Mouse (Mus musculus) testis, postnatal 14 days (tissue): ENCODE results near the gene Cd300c.
"Not testable (repeated sequence)": the region's sequence is repeated elsewhere in the genome, so short reads cannot be mapped to it uniquely, and the experiment has no call there.

Source experiments
- DNase-seq: peaks from one replicate; pipeline ENCODE4 v3.0.0; 2021; ENCODE audit warnings: low spot score

The Cd300c gene

DNA sequence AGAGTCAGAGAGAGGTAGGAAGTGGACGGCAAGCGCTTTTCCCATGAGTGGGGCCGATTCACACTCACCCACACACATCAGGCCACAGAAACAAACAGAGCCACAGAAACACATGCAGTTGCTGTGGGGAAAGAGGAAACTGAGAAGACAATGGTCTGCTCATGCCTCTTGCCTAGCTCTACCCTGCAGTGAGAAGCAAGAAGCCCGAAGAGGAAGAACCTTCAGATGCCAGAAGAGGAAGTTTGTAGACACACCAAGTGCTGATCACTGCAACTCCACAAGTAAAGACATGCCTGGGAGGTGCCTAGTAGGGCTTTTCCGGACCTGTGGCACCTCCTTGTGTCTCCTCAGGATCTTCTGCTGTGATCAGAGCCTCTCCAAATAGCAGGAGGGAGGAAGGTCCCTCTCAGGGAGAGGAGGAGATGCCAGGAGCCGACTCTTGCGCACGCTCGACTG lies at the start of gene Cd300c:
Gene Cd300c, minus strand, starts transcription at position 406 of the 456 bp plus-strand sequence.
- DNase-seq, result no peak

DNA sequence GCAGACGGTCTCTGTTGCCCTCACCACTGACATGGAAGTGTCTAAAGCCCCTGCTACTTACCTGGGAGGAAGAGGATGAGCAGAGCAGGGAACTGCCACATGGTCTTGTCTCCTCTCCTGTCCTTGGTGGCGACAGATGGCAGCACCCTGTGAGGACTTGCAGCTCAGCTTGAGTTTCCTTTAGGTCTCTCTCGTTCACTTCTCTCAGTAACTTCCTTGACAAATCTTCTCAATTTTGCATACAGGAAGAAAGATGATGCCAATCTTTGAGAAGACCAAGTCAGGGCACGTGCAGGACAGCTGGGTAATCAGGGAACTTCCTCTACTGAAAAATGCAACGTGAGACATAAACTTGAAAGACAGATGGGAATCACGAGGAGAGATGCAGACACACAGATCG lies 47.1 kb upstream of the Cd300c start, which contains the start of gene Cd300ld2:
Gene Cd300ld2, minus strand, starts transcription at position 101 of the 400 bp plus-strand sequence.
- not testable (repeated sequence) for DNase-seq

GRCm38 (mm10) chr11:115004070-115004469 lies 35.1 kb upstream of the Cd300c start:
- no peak for DNase-seq

GRCm38 (mm10) chr11:115001474-115002040 lies 32.6 kb upstream of the Cd300c start, which contains the start of gene Cd300c2:
Cd300c2 (minus strand) TSS chr11:115001880.
- no peak for DNase-seq

DNA sequence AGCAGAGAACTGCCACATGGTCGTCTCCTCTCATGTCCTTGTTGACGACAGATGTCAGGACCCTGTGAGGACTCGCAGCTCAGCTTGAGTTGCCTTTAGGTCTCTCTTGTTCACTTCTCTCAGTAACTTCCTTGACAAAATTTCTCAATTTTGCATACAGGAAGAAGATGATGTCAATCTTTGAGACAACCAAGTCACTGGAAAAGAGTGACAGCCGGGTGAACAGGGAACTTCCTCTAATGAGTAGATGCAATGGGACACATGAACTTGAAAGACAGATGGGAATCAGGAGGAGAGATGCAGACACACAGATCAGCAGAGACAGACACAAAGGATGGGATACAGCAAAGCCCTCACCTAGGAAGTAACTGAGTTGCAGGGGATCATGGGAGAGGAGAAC lies 20.8 kb upstream of the Cd300c start, which contains the start of gene Cd300ld:
Gene Cd300ld, minus strand, starts transcription at position 130 of the 400 bp plus-strand sequence.
- DNase-seq, result no peak

DNA sequence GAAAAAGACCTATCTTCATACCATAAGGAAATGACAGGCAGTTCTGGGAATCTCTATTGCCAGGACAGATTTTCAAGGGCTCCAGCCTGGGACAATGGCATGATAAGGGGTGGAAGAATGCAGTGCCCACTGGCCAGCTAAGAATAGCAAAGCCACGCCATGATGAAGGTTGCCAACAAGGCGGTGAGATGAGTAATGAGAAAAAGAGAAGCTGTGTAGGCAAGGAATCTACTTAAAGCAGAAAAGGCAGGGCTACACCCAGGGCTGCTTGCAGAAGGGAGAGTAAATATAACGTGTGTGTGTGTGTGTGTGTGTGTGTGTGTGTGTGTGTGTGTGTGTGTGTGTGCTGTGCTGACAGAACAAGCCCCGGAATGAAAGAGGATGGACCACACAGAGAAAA lies 12.9 kb upstream of the Cd300c start:
- DNase-seq, result no peak

DNA sequence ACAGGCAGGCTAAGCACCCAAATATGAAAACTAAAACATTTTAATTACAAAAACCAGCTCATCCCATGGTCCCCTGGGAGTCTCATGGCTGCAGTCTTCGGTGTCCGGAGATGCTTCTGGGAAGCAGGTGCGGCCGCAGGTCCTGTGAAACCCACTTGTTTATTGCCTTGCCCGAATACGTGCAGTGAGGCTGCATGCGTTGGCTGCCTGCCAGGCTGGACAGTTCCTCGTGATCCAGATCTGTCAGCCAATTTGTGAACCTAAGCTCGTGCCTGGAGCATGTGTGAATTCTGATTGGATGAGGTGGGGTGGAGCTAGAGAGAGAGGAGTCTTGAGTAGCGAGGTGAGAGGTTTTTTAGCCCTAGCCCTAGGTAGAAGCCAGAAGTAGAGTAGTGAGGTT lies 3.8 kb upstream of the Cd300c start:
- DNase-seq, result no peak

- DNase-seq, result no peak
Observed at GRCm38 (mm10) chr11:114965182-114965828, 3.7 kb downstream of the Cd300c start.

GRCm38 (mm10) chr11:114960369-114960768 lies 8.6 kb downstream of the Cd300c start:
- DNase-seq, result no peak

GRCm38 (mm10) chr11:114934144-114934543 lies 34.8 kb downstream of the Cd300c start, which contains the start of gene Cd300lb:
Cd300lb (minus strand) TSS chr11:114934386.
- DNase-seq, result no peak

DNA sequence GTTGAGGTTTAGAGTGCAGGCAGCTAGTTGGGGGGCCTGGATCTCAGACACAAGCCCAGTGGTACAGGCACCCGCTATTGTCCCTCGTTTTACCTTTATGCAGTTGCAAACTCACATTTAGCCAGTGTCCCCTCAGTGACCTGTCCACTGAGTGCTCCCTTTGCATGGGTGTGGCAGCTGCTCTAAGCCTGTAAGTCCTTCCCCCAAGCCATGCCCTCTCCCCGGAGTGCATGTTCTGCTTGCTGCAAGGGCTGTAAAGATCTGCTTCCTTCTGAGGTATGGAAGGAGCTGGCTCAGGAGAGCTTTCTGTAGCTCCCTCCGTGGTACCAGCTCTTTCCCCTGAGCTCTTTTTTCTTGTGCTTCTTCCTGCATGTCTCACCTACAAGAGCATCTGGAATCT lies 35.4 kb downstream of the Cd300c start:
- DNase-seq, result no peak

GRCm38 (mm10) chr11:114931041-114931440 lies 37.9 kb downstream of the Cd300c start:
- no peak for DNase-seq

DNA sequence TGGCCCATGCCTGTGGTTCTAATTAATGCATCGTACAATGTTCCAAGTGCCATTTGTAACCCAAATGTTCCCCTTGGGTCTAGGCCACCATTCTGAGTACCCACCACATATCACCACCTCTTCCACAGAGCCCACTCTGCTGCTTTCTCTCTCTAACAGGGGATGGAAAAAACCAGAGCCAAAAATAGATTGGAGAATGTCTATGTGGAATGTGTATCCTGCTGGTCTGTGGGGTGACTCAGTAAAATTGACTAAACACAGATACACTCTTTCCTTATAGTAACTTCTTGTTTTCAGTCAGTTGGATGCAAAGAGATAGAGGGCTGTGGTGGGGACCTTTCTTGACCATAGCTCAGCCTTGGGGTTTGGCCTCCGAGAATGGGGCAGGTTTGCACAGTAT lies 39.4 kb downstream of the Cd300c start:
- no peak for DNase-seq

DNA sequence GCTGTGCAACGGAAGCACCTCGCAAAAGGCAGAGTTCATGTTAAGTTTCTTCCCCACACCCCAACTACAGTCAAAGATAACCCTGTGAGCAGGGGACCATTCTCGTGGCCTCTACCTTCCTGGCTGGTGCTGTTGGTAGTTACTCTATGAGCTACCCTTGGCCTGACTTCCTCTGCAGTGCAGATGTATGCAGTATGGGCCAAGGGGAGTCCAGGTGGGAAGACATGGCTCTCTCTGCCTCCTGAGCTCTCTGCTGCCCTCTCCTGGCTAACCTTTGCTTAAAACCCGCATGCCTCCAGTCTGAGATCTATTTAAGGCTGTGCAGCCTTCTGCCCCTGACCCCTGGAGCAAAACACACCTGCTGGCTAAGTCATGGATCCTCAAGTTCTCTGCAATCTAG lies 45.0 kb downstream of the Cd300c start:
- no peak for DNase-seq

DNA sequence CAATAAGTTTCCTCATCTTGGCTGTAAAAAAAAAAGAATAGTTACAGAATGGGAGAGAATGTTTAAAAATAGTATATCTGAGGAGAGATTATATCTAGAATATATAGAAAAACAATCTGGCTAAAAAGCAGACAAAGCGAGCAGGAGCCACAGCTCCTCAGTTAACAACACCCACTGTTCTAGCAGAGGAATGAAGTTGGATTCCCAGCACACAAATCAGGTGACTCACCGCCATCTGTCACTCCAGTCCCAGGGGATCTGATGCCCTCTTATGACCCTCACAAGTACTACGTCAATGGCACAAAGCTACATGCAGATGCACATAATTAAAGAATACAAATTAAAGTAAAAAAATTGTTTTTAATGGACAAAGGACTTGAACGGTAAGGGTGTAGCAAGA lies 46.5 kb downstream of the Cd300c start:
- DNase-seq, result no peak

- no peak for DNase-seq
Observed at GRCm38 (mm10) chr11:114917120-114917519, 51.8 kb downstream of the Cd300c start.

DNA sequence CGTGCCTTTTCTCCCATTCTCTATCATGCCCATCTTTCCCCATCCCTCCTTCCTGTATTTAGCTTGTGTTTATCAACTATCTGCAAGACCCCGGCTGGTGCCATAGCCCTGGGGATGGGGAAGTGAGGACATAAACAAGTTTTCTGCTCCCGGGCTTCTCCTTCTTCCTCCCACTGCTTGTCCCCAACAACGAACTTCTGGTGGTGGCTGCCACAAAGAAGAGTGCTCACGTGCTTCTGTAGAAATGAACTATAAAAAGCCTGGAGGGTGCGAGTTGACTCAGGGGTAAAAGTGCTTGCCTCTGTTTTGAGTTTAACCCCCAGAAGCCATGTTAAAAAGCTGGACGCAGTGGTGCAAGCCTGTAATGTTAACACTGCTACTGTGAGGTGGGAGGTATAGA lies 54.0 kb downstream of the Cd300c start:
- no peak for DNase-seq

DNA sequence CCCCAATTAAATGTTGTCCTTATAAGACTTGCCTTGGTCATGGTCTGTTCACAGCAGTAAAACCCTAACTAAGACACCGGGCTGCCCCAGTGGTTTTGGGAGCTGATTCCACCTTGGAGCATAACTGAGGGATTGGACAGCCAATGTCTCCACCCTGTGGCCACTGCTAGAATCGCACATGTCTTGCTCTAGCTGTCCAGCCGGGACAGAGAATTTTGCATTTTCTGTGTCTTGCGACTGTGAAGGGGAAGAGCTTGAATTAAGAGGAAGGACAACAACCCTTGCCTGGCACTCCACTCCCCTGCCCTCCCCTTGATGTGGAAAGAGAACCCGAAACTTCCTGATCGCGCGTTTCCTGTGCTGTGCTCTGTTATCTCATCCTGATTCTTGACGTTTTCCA lies 56.1 kb downstream of the Cd300c start:
- DNase-seq, result peak; percentile 31

- not testable (repeated sequence) for DNase-seq
Observed at GRCm38 (mm10) chr11:114909538-114909937, 59.4 kb downstream of the Cd300c start.

DNA sequence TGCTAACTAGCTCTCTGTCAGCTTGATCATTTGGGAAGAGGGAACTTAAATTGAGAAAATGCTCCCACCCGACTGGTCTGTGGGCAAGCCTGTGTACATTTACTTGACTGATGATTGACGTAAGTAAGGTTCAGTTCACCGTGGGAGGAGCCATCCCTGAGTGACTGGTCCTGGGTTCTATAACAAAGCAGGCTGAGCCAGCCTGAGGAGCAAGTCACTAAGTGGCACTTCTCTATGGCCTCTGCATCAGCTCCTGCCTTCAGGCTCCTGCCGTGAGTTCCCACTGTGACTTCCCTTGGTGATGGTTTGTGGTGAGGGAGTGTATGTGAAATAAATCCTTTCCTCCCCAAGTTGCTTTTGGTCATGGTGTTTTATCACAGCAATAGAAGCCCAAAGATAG lies 60.9 kb downstream of the Cd300c start:
- no peak for DNase-seq

DNA sequence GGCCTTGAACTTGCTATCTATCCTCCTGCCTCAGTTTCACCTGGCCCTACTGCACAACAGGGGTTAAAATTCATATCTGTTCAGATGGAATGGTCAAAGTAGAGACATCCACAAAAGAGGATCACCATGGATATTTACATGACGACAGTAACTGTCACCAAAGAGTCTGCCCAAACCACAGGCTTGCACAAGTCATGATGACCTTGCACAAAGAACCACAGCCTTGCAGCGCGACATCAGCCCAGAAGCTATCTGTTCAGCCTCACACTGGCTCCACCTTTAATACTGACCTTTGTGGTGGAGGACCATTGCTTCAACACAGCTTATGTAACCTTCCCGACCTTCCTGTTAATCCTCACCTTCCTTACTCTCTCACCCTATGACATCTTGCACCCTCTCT lies 61.4 kb downstream of the Cd300c start:
- no peak for DNase-seq
